Mouse (Mus musculus) macrophage (primary cell): ENCODE results near the gene Adora3. TPM values are rescaled to one million over a fixed set of nuclear protein-coding genes. Genes with fewer than 3 reads are reported as not detected.

ENCODE experiments used
- H3K27ac ChIP-seq: fragments of 350-480 bp; formaldehyde crosslinking; 2 replicates; pipeline ENCODE4 v1.9.0; 2021
- H3K36me3 ChIP-seq: fragments of 350-480 bp; formaldehyde crosslinking; 2 replicates; pipeline ENCODE4 v1.9.0; 2021; ENCODE audit errors: inconsistent target
- H3K4me3 ChIP-seq: fragments of 350-480 bp; formaldehyde crosslinking; 2 replicates; pipeline ENCODE4 v1.9.0; 2021; ENCODE audit errors: inconsistent target
- H3K79me2 ChIP-seq: fragments of 350-480 bp; formaldehyde crosslinking; 2 replicates; pipeline ENCODE4 v1.9.0; 2021; ENCODE audit errors: inconsistent target
- WGBS: methylation state at CpG from one replicate; pipeline ENCODE4 v1.1.7; 2026; ENCODE audit warnings: inconsistent platforms; ENCODE audit not compliant: missing documents; 5-methylcytosine and 5-hydroxymethylcytosine counted together
- polyA plus RNA-seq: library from polyadenylated mRNA; stranded (reverse); fragments of 250-400 nt; gene quantifications from 3 replicates; pipeline ENCODE4 v1.2.4, GENCODE M21; 2018; ENCODE audit warnings: inconsistent platforms

Gene Adora3
- polyA plus RNA-seq, 1 experiment from 2014 or later, result 1.9 TPM

DNA sequence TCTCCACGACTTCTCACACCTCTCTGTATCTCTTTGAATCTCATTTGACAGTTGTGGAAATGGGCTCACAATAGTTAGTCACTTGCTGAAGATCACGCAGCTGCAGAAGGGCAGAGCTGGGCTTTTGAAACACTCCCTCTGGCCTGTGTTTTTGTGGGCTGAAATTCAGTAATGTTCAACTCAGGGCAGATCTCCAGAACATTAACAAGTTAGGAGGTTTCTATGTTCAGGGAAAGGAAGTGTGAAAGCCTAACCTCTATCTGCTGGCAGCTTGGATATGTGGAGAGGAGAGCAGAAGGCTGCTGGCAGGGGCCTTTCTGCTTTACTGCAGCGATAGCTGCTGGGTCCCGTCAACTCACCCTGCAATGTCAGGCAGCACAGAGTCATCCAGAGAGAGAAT is 19.6 kb downstream of the Adora3 start:
- H3K79me2 ChIP-seq, result no peaks in the 10 kb centered on the region
- H3K36me3 ChIP-seq, result no peaks in the 10 kb centered on the region
- WGBS, result 78% methylated on average over 4 of the region's 4 CpGs
- no peak overlapping the region for H3K27ac ChIP-seq
- H3K4me3 ChIP-seq, result no peak overlapping the region

DNA sequence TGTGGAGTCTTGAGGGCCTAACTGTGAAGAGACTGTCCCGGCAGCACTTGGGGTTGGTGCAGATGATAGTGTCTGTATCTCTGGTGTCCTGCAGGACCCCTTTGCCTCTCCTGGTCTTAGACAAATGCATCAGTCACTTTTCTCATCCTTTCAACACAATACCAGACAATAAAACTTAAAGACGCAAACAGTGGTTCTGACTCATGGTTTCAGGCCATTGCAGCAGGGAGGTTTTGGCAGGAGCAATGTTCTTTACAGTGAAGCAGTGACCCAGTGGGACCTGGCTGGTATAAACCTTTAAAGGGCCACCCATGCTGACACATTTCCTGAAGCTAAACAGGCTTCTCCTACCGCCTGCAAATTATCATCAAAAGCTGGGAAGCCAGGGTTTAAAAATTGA is 20.5 kb downstream of the Adora3 start:
- H3K4me3 ChIP-seq, result 0 out of 2 replicates have a peak overlapping the region, but pooled peaks have one; percentile 16

DNA sequence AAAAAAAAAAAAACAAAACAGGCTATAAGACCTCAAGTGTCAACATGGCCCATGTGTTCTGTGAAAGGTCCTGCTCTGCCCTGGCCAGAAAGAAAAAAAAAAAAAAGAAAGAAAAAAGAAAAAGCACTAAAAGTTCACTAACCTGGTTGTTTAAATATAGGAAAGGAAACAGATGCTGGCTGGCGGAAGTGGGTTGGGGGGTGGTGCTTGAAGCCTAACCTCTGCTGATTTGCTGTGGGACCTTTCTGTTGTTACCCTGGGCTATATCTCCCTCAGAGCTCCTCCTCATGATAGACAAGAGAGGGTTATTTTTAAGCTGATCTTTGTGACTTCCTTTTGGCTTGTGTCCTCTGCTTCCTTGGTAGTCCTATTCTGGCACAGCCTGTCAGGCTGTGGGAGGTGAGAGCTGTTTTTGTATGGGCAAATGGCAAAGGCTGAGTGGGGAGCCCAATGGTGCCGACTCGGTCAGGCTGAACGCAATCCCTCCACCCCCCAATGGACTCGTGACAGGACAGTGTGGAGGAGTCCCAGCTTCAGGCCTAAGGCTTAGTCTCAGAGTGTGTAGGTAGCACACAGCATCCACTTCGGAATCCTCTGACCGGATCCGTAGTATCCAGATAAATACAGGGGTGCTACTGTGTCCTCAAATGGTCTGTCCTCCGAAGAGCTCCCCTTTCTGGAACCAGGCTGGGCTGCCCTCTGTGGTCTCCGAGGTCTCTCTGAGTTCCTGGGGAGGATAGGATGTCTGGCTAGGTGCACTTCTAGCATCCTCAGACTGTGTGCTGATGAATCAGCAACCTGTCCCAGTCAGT is 21.3 kb downstream of the Adora3 start:
- H3K79me2 ChIP-seq, result no peaks in the 10 kb centered on the region
- 12% methylated on average over 10 of the region's 10 CpGs for WGBS
- peak overlapping the region; percentile 99 for H3K27ac ChIP-seq
- no peaks in the 10 kb centered on the region for H3K36me3 ChIP-seq
- H3K4me3 ChIP-seq, result peak overlapping the region; percentile 16; the same call in 1 of the 2 replicates

More for the DNA sequence above, 20.5 kb downstream of the Adora3 start:
- Histone ChIP-seq H3K79me2 (no peaks in the 10 kb centered on the region), H3K36me3 (no peaks in the 10 kb centered on the region), H3K27ac (peak overlapping the region; percentile 99)
- WGBS, result 80% methylated on average over 3 of the region's 3 CpGs

DNA sequence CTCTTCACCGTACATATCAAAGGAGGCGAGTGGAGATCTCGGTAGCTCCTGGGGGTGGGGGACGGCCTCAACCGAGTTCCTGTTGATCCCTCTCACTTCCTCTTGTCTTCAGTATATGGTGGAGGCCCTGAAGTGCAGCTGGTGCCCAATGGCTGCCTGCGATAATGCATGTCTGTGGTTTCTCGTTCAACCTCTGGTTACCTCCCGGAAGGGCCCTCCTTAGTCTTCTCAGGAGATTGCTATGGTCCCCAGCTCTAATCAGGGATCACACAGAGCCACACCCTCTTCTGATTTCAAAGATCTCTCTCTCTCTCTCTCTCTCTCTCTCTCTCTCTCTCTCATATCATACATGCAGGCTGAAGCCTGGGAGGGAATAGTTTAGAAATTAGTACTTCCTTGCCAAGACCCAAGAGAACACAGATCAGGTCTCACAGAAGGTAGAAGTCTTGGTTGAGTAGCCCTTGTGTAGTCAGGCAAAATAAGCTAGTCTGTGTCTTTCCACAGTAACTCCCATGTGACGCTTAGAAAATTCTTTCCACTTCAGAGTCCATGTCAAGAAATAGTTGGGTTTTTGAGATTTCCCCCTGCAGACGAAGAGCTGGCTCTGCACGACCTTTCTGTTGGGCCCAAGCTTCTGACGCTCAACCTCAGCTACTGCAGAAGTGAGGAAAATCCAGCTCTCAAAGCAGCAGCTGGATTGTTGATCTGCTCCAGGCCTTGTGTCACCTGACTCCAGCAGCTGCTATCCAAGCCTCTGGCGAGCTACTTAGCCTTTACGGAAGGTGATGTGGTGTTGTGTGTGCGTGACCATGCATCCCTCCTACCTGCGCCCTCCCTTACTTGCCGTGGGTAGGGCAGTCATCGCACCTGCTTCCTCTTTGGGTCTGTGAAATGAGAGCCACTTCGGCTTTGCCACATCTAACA is 22.2 kb downstream of the Adora3 start:
- H3K36me3 ChIP-seq, result no peaks in the 10 kb centered on the region
- peak overlapping the region; percentile 99 for H3K27ac ChIP-seq
- WGBS, result 24% methylated on average over 19 of the region's 19 CpGs
- no peaks in the 10 kb centered on the region for H3K79me2 ChIP-seq
- peak overlapping the region; percentile 16; the same call in 1 of the 2 replicates for H3K4me3 ChIP-seq

DNA sequence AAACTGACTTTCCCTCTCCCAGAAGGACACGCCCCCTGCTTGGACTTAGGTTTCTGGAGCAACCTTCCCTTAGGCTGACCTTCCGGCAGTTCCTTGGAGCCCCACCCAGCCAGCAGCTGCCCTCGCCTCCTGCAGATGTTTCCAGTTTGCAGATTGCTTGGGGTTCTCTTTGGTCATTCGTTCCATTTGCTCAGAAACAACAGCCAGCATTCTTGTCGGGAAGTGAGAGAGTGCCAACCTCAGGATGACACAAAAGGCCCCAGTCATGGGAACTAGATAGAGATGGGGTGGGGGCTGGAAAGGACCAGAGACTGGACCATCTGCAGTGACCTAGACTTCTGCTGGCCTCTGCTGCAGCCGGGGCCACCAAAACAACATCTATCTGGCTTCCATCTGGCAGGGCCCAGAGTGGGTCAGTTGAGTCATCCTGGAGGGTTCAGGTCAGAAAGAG is 23.3 kb downstream of the Adora3 start:
- WGBS, result 45% methylated on average over 6 of the region's 6 CpGs
- Histone ChIP-seq H3K36me3 (no peaks in the 10 kb centered on the region), H3K27ac (peak overlapping the region; percentile 99), H3K79me2 (no peaks in the 10 kb centered on the region), H3K4me3 (no peak overlapping the region)

DNA sequence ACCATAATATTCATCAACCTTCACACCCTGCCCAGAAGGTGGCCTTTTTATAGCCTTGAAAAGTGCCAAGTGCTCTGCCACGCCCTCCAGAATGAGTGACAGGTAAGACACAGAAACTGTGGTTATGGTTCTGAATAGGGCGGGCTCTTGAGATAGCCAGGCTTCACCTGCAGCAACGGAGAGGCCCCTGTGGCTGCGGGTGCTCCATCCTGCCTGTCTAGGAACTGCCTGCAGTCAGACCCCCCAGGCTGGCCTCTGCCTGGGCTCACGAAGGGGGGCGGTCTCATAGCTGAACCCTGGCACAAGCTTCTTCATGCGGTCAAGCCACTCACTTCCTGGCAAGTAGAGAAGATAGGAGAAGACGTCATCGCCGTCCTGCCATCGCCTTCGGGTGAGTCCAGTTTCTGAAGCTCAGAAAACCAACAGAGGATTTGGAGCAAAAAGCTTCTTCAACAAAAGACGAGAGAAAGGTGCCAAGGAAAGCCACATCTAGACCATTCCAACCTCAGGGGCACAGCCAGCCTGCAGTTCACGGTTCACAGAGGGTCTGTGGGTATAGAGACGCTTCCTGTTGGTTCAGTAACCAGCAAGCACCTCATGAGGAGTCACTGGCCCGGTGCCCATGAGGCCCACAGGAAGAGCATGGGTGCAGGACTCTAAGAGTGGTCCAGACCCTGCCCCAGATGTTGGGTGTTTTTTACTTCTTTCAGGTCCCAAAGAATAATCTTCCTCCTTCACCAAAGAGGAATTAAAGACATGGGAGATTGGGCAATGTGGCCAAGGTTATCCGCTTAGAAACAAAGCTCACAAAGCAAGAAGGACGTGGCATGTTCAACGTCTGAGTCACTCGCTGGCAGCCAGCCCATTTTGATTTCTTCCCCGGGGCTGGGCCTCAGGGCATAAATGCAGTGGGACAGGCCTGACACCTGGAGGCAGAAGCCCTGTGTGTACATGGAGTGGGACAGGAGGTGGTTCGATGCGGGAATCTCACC is 24.2 kb downstream of the Adora3 start:
- no peaks in the 10 kb centered on the region for H3K79me2 ChIP-seq
- H3K27ac ChIP-seq, result peak overlapping the region; percentile 99
- WGBS, result 4% methylated on average over 23 of the region's 23 CpGs
- no peaks in the 10 kb centered on the region for H3K36me3 ChIP-seq
- H3K4me3 ChIP-seq, result peak overlapping the region; percentile 10; the same call in 1 of the 2 replicates

DNA sequence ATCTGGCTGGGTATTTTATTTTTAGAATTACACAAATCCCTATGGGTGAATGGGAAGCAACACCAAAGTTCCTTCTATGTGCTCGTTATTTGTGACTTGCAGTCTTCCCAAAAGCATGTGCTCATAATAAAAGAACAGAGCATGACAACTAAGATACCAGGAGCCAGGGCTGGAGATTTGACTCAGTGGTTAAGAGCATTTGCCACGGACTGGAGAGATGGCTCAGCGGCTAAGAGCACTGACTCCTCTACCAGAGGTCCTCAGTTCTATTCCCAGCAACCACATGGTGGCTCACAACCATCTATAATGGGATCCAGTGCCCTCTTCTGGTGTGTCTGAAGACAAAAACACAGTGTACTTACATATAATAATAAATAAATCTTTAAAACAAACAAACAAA is 26.2 kb downstream of the Adora3 start:
- no peaks in the 10 kb centered on the region for H3K79me2 ChIP-seq
- 96% methylated on average over 3 of the region's 3 CpGs for WGBS
- no peak overlapping the region for H3K27ac ChIP-seq
- no peaks in the 10 kb centered on the region for H3K36me3 ChIP-seq
- no peak overlapping the region for H3K4me3 ChIP-seq

DNA sequence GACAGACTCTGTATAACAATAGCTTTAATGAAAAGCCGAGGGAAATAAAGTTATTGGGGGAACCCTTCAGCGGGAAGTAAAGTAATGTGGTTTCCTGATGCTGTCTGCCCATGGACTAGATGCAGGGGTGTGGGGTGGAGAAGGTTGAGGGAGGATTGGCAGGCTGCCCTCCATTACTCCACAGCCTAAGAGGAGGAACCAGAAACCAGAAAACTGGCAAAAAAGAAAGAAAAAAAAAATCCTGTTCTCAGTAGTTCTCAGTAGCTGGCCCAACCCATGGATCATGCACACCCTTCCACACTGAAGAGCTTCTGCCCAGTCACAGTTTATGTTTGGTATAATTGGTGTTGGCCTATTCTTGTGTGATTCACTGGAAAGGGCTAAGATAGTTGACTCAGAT is 27.7 kb downstream of the Adora3 start:
- H3K36me3 ChIP-seq, result no peaks in the 10 kb centered on the region
- H3K4me3 ChIP-seq, result no peak overlapping the region
- H3K27ac ChIP-seq, result peak overlapping the region; percentile 62
- no peaks in the 10 kb centered on the region for H3K79me2 ChIP-seq
- WGBS, result 0% methylated on average over 2 of the region's 2 CpGs

DNA sequence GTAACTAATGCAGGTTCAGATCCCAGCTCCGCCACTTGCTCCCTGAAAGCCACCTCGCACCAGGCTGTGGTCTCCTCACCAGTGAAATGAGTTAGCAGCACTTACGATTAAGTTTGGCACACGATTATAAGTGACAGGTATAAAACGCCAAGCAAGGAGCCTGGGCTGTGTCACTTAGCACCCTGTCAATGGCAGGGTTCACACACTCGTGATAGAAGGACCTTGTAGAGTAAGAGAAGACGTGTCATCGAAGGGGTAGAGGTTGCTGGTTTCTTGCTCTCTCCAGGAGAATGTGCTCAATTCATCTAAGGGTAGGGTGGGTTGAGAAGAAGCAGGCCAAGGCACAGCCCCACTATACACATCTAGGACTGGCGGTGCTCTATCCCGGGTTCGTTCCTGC is 28.2 kb downstream of the Adora3 start:
- WGBS, result 71% methylated on average over 11 of the region's 11 CpGs
- Histone ChIP-seq H3K4me3 (no peak overlapping the region), H3K36me3 (no peaks in the 10 kb centered on the region), H3K79me2 (no peaks in the 10 kb centered on the region), H3K27ac (peak overlapping the region; percentile 62)

DNA sequence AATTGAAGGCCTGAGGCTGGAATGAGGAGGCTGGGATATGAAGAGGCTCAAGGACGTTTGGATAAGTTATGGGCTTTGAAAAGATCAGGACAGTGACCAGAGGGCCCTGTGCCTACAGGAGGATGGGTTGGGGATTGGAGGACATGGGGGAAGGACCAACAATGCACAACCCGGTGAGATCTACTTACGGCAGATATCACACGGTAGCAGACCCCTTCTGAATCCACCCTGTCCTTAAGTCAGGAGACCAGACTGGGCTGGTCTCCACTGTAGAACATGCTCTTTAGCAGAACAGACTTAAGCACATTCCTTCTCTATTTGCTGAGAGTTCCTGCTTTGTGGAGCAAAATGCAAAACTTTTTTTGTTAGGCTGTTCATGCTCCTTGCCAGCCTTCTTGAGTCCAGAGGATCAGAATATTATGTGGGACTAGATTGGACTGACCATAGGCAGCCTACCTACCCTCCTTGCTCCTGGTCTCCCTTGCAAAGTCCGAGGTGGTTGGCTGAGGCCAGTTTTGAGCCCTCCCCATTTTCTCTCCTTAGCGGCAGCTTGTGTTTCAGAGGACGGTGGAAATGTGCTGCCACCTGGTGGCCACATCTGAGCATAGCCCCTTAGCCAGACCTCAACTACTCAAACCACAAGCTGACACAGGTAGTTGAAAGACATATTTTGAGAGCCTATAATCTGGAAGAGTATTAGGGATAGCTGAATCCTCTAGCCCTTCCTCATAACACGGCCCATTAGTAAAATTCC is 28.9 kb downstream of the Adora3 start:
- 48% methylated on average over 8 of the region's 8 CpGs for WGBS
- H3K79me2 ChIP-seq, result no peaks in the 10 kb centered on the region
- no peaks in the 10 kb centered on the region for H3K36me3 ChIP-seq
- peak overlapping the region; percentile 62 for H3K27ac ChIP-seq
- H3K4me3 ChIP-seq, result no peak overlapping the region

DNA sequence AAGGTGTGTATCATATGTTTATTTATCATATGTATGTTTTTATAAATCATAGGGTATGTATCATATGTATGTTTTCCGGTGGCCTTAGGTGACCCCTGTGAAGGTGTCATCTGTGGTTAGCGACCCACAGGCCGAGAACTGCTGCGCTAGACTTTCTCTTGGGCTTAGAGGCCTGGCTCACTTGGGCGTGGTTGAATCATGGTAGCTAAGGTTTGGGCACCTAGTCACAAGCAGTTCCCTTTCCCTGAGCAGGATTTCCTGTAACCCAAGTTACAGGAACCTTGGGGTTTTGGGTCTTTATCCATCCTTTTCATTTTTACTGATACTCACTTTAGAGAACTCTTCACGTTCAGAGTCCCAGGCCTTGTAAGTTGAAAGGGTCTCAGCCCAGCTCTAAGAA is 29.6 kb downstream of the Adora3 start:
- Histone ChIP-seq H3K79me2 (no peaks in the 10 kb centered on the region), H3K27ac (peak overlapping the region; percentile 62), H3K36me3 (no peaks in the 10 kb centered on the region), H3K4me3 (no peak overlapping the region)
- 28% methylated on average over 5 of the region's 6 CpGs for WGBS

DNA sequence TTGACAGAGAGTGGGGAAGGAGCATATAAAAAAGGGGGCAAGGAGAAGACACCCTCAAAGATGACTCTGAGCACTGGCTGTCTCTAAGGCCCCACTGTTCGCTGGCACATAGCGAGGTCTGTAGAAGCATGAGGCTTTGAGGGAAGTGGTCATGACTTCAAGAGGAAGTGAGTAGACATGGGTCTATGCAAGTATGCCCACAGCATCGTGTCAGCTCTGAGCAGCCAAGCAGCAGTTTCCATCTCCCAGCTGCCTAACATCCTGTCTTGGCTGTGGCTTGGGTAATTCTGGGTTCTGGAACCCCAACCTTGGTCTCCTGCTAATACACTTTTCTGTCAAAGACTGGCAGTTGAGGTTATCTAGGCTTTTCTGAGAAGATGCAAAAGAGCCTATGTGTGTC is 30.1 kb downstream of the Adora3 start:
- 5% methylated on average over 3 of the region's 3 CpGs for WGBS
- Histone ChIP-seq H3K79me2 (no peaks in the 10 kb centered on the region), H3K27ac (peak overlapping the region; percentile 62)

DNA sequence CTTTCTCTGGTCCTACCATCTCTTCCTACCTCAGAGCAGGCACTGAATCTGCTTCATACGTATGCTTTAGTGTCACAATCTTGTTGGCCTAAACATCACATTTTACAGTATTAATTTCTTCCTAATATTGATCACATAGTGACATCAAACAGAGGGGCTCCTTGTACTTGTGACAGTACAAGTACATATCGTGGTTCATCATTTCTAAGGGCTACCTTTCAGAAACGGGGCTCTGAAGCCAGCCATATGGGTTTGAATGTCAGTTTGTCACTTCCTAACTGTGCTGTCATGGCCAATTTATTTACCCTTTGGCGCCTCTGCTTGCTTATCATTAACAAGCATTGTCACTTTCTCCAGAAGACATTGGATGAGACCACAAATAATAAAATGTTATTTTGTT is 30.8 kb downstream of the Adora3 start:
- WGBS, result 87% methylated on average over 4 of the region's 4 CpGs
- 0 out of 2 replicates have a peak overlapping the region, but pooled peaks have one; percentile 62 for H3K27ac ChIP-seq
- no peaks in the 10 kb centered on the region for H3K36me3 ChIP-seq
- no peaks in the 10 kb centered on the region for H3K79me2 ChIP-seq
- H3K4me3 ChIP-seq, result no peak overlapping the region

More for the DNA sequence above, 30.1 kb downstream of the Adora3 start:
- Histone ChIP-seq H3K36me3 (no peaks in the 10 kb centered on the region), H3K4me3 (no peak overlapping the region)
